Mouse (Mus musculus): ENCODE data around the gene Aipl1. TPM values are rescaled to one million over a fixed set of nuclear protein-coding genes. Genes with fewer than 3 reads are reported as not detected.

Aipl1 gene
- polyA plus RNA-seq, 1 experiment = not detected

GRCm38 (mm10) chr11:72042631-72043030 lies 5.3 kb upstream of the Aipl1 start:
- TF ChIP-seq CTCF (IDR thresholded peaks at IDR 0.05; ENCODE audit: insufficient read depth, low read depth, low read length) = no peak
- TF ChIP-seq POLR2A (IDR thresholded peaks at IDR 0.05; ENCODE audit: insufficient read depth, low read depth, low read length) = no peak
- WGBS = 2% methylated on average over 14 of the region's 14 CpGs

DNA sequence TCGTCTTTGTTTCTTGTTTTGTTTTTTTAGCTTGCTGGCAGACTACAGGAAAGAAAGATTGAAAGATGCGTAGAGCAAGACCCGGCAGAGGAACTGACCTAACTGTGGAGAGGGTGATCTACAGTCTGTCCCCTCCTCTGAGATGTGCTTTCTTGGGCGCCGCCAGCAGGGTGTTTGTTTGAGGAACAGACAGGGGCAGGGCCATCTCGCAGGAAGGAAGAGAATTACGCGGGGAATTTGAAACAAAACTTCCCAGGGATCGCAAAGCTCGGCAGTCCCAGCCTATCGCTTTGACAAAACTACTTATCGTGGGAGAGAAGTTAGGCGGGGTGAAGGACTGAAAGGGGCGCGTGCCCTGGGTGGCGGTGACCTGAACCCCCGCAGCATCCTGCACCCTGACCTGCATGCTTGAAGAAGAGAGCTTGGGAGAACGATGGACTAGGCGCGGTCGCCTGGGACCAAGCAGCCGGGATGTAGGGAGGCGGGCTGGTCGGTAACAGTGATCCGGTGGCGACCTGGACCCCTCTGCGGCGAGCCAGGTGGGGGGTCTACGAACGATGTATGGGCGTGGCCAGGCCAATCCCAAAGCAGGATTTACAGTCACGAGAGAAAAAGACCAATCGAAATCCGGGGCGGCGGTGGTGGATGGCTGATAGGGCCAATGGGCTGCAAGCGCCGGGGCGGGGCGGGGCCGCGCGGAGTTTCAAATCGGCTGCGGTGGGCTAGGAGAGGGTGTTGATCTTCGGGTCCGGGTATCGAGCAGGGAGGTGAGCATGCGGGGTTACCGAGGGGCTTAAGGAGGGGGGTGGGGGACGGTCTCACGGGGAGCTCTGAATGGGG lies 4.7 kb upstream of the Aipl1 start, which contains the start of gene Pimreg:
Gene Pimreg (plus strand): TSS at position 265 of the 840 bp plus-strand sequence.
- H3K4me1 ChIP-seq (ENCODE audit: control insufficient read depth, insufficient read depth, low read length) = peaks cover 27% of the 10 kb centered on the region
- H3K27ac ChIP-seq (ENCODE audit: insufficient read depth, low read depth, low read length) = no peak within 1 kb of the TSS
- TF ChIP-seq CTCF (IDR thresholded peaks at IDR 0.05; ENCODE audit: insufficient read depth, low read depth, low read length) (no peak), POLR2A (IDR thresholded peaks at IDR 0.05; ENCODE audit: insufficient read depth, low read depth, low read length) (no peak)

More at GRCm38 (mm10) chr11:72042631-72043030, 5.3 kb upstream of the Aipl1 start:
- Histone ChIP-seq H3K27ac (ENCODE audit: insufficient read depth, low read depth, low read length) (no peak overlapping the region), H3K4me3 (ENCODE audit: insufficient read depth, low read depth, low read length) (no peak overlapping the region; the same call in 1 of the 2 replicates), H3K4me1 (ENCODE audit: control insufficient read depth, insufficient read depth, low read length) (peaks cover 27% of the 10 kb centered on the region)

DNA sequence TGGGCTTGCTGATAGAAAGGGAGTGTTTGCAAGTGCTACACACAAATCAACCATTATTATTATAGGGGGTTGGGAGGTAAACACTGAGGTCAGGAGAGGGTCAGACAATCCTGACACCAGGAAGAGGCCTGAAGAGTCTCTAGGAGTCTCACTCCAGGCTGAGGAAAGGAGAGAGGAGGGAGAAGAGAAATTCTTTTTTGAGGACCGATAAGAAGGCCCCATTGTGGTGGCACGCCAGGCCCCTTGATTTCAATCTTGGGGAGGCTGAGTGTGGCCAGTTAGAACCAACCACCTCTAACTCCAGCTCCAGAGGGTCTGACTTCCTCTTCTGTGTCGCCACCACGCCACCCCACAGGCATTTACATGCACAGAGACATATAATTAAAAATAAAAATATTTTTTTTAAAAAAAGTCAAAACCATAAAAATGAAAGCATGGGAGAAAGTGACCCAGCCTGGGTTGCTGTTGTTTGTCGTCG lies 4.0 kb upstream of the Aipl1 start:
- TF ChIP-seq POLR2A (IDR thresholded peaks at IDR 0.05; ENCODE audit: insufficient read depth, low read depth, low read length) = no peak
- TF ChIP-seq CTCF (IDR thresholded peaks at IDR 0.05; ENCODE audit: insufficient read depth, low read depth, low read length) = no peak
- 35% methylated on average over 6 of the region's 6 CpGs for WGBS
- H3K4me1 ChIP-seq (ENCODE audit: control insufficient read depth, insufficient read depth, low read length) = peaks cover 27% of the 10 kb centered on the region
- no peak overlapping the region for H3K27ac ChIP-seq (ENCODE audit: insufficient read depth, low read depth, low read length)
- H3K4me3 ChIP-seq (ENCODE audit: insufficient read depth, low read depth, low read length) = no peak overlapping the region

More for the DNA sequence above, 4.7 kb upstream of the Aipl1 start, which contains the start of gene Pimreg:
- 1% methylated on average over 52 of the region's 52 CpGs for WGBS
- peak within 1 kb of the TSS; percentile 48 for H3K4me3 ChIP-seq (ENCODE audit: insufficient read depth, low read depth, low read length)

- Histone ChIP-seq H3K4me1 (ENCODE audit: control insufficient read depth, insufficient read depth, low read length) (peaks cover 27% of the 10 kb centered on the region), H3K27ac (ENCODE audit: insufficient read depth, low read depth, low read length) (peak overlapping the region; percentile 38), H3K4me3 (ENCODE audit: insufficient read depth, low read depth, low read length) (no peak overlapping the region)
- no peak for TF ChIP-seq CTCF (IDR thresholded peaks at IDR 0.05; ENCODE audit: insufficient read depth, low read depth, low read length)
- TF ChIP-seq POLR2A (IDR thresholded peaks at IDR 0.05; ENCODE audit: insufficient read depth, low read depth, low read length) = no peak
- 15% methylated on average over 16 of the region's 16 CpGs for WGBS
Measured at GRCm38 (mm10) chr11:72039599-72040386, 2.5 kb upstream of the Aipl1 start.

- TF ChIP-seq CTCF (IDR thresholded peaks at IDR 0.05; ENCODE audit: insufficient read depth, low read depth, low read length) (no peak), POLR2A (IDR thresholded peaks at IDR 0.05; ENCODE audit: insufficient read depth, low read depth, low read length) (no peak)
- Histone ChIP-seq H3K27ac (ENCODE audit: insufficient read depth, low read depth, low read length) (no peak overlapping the region), H3K4me3 (ENCODE audit: insufficient read depth, low read depth, low read length) (no peak overlapping the region), H3K4me1 (ENCODE audit: control insufficient read depth, insufficient read depth, low read length) (peaks cover 25% of the 10 kb centered on the region)
- WGBS = under 1% methylated on average over 4 of the region's 4 CpGs
Measured at GRCm38 (mm10) chr11:72037996-72038395, 687 bp upstream of the Aipl1 start.

GRCm38 (mm10) chr11:72032589-72032988 lies 4.7 kb downstream of the Aipl1 start:
- 95% methylated on average over 3 of the region's 3 CpGs for WGBS
- TF ChIP-seq CTCF (IDR thresholded peaks at IDR 0.05; ENCODE audit: insufficient read depth, low read depth, low read length) (no peak), POLR2A (IDR thresholded peaks at IDR 0.05; ENCODE audit: insufficient read depth, low read depth, low read length) (no peak)
- peaks cover 6% of the 10 kb centered on the region for H3K4me1 ChIP-seq (ENCODE audit: control insufficient read depth, insufficient read depth, low read length)

DNA sequence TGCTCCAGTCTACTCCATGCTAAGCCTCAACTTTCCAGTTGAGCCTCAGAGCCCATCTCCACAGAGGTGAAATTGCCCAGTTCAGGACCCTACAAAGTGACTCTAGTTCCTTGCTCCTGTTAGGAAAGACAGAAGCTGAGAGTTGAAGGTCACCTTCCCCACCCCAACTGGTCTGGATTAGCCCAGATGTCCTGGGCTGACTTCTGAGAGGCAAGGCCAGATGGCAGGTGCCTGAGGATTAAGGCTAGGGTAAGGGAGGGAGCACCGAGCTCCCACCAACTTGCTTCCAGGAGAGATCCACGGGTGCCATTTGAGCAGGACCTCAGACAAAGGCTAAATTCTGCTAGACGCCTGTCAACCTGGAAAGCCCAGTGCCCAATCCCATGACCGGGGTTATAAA lies 5.2 kb downstream of the Aipl1 start:
- peaks cover 6% of the 10 kb centered on the region for H3K4me1 ChIP-seq (ENCODE audit: control insufficient read depth, insufficient read depth, low read length)
- 92% methylated on average over 4 of the region's 4 CpGs for WGBS
- no peak overlapping the region for H3K4me3 ChIP-seq (ENCODE audit: insufficient read depth, low read depth, low read length)
- no peak for TF ChIP-seq CTCF (IDR thresholded peaks at IDR 0.05; ENCODE audit: insufficient read depth, low read depth, low read length)
- no peak for TF ChIP-seq POLR2A (IDR thresholded peaks at IDR 0.05; ENCODE audit: insufficient read depth, low read depth, low read length)
- H3K27ac ChIP-seq (ENCODE audit: insufficient read depth, low read depth, low read length) = no peak overlapping the region

More at GRCm38 (mm10) chr11:72032589-72032988, 4.7 kb downstream of the Aipl1 start:
- Histone ChIP-seq H3K4me3 (ENCODE audit: insufficient read depth, low read depth, low read length) (no peak overlapping the region), H3K27ac (ENCODE audit: insufficient read depth, low read depth, low read length) (no peak overlapping the region)

DNA sequence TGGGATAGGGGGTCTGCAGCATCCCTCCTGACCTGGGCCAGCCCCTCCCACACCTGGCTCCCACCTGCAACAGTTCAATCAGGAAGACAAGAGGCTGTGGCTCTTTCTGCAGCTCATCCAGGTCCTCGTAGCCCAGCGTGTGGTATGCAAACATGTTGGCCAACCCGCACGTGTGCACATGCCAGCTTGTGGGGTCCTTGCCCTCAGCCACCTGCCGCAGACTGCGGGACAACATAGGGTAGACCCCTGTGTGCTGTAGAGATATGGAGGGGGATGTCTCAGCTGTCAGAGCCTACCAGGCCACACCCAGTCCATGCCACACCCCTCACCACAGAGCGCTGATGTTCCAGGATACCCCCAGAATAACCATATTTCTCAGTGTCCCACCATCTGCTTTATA lies 6.0 kb downstream of the Aipl1 start:
- WGBS = 95% methylated on average over 7 of the region's 7 CpGs
- Histone ChIP-seq H3K4me3 (ENCODE audit: insufficient read depth, low read depth, low read length) (no peak overlapping the region), H3K27ac (ENCODE audit: insufficient read depth, low read depth, low read length) (no peak overlapping the region), H3K4me1 (ENCODE audit: control insufficient read depth, insufficient read depth, low read length) (peaks cover 6% of the 10 kb centered on the region)
- TF ChIP-seq POLR2A (IDR thresholded peaks at IDR 0.05; ENCODE audit: insufficient read depth, low read depth, low read length) = no peak
- TF ChIP-seq CTCF (IDR thresholded peaks at IDR 0.05; ENCODE audit: insufficient read depth, low read depth, low read length) = no peak
